Mouse (Mus musculus): Measurements from ENCODE around the gene Tollip. TPM values are rescaled to one million over a fixed set of nuclear protein-coding genes. Genes with fewer than 3 reads are reported as not detected.

Tollip gene
- 43.6 TPM for polyA plus RNA-seq (2017; shearing (Covaris generic))

GRCm38 (mm10) chr7:141918407-141918806 lies at the start of gene Tollip:
Gene Tollip (minus strand): TSS chr7:141918507.

GRCm38 (mm10) chr7:141948906-141949798 lies 30.8 kb upstream of the Tollip start, which contains the start of gene Brsk2:
Gene Brsk2 (plus strand): TSS chr7:141949751.

DNA sequence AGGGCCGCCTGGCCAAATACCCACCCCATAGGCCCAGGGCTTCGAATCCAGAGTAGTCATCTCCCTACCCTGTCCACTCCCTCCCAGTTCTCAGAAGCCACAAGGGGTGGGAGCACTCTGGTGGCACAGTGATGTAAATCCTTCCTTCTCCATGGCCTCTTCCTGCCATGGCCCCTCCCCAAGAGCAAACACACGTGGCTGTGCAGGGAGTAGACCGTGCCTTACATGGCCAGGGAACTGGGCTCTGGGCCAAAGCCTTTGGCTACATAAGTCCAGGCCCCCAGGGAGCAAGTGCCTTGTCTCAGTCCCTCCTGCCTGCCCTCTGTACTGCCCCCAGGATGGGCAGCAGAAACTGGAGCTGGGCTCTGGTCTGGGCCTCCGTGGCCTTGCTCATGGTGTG lies 79.5 kb downstream of the Tollip start, which contains the start of gene Muc5b:
TSS of gene Muc5b (plus strand) at position 292 of the 400 bp plus-strand sequence.

Other genes with a start within 250 kb of the Tollip start
- gene Muc2, start 228.2 kb downstream of the Tollip start, polyA plus RNA-seq (2017; shearing (Covaris generic)): not detected
- gene Muc5ac, start 129.5 kb downstream of the Tollip start, polyA plus RNA-seq (2017; shearing (Covaris generic)): not detected
- gene Muc5b, start 79.4 kb downstream of the Tollip start, polyA plus RNA-seq (2017; shearing (Covaris generic)): 0.01 TPM
- 0.50 TPM for gene Brsk2, start 31.2 kb upstream of the Tollip start, polyA plus RNA-seq (2017; shearing (Covaris generic))
- gene Mob2, start 142.6 kb upstream of the Tollip start, polyA plus RNA-seq (2017; shearing (Covaris generic)): 76.0 TPM
- not detected for gene Dusp8, start 177.3 kb upstream of the Tollip start, polyA plus RNA-seq (2017; shearing (Covaris generic))
- not detected for gene Gm45618, start 202.2 kb upstream of the Tollip start, polyA plus RNA-seq (2017; shearing (Covaris generic))
- gene Gm39115, start 217.5 kb upstream of the Tollip start, polyA plus RNA-seq (2017; shearing (Covaris generic)): not detected
- gene Gm45337, start 226.1 kb upstream of the Tollip start, polyA plus RNA-seq (2017; shearing (Covaris generic)): not detected
- gene Gm29735, start 238.6 kb upstream of the Tollip start, polyA plus RNA-seq (2017; shearing (Covaris generic)): not detected
- not detected for gene Gm4553, start 247.2 kb upstream of the Tollip start, polyA plus RNA-seq (2017; shearing (Covaris generic))